Mouse (Mus musculus): ENCODE measurements around the gene Kcnt2. TPM values are rescaled to one million over a fixed set of nuclear protein-coding genes. Genes with fewer than 3 reads are reported as not detected.

Gene Kcnt2
- total and polyA plus RNA-seq, 3 experiments = 0.78 to 4.1 (median 3.6) TPM

DNA sequence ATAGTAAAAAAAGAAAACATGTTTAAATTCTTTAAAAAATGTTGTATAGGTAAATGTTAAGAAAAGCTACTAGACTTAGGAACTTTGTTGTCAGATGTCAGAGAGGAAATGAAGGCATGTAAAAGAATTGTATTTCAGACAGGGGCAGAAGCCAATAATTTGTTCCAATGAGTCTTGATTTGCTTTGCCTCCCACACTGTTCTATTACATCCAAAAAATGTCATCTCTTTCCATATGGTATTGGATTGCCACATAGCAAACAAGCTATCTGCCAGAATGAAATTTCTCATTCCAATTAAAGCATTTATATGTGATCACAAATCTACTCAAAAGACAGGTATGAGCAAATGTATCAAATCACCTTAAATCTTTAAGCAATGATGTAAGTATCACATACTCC lies 314.8 kb downstream of the Kcnt2 start:
- Histone ChIP-seq H3K4me3 (no peak overlapping the region), H3K79me2 (replicated peaks; ENCODE audit: control insufficient read depth, insufficient read depth, low read length) (no peaks in the 10 kb centered on the region), H3K27me3 (ENCODE audit: control insufficient read depth, insufficient read depth, low read length) (no peaks in the 10 kb centered on the region), H3K9ac (ENCODE audit: low read depth, low read length) (no peak overlapping the region), H3K36me3 (ENCODE audit: control insufficient read depth, insufficient read depth, low read length) (no peaks in the 10 kb centered on the region), H3K4me1 (ENCODE audit: control insufficient read depth, insufficient read depth, low read length) (no peaks in the 10 kb centered on the region), H3K27ac (no peak overlapping the region)
- TF ChIP-seq POLR2A (IDR thresholded peaks at IDR 0.05; ENCODE audit: insufficient read depth, low read depth, low read length) = no peak
- no peak for TF ChIP-seq CTCF (IDR thresholded peaks at IDR 0.05)
- TF ChIP-seq EP300 (IDR thresholded peaks at IDR 0.05; ENCODE audit: insufficient read depth, low read depth, low read length) = no peak
- intact Hi-C loops (cut with DNase I) = no loop called here
- DNase-seq = no peak

DNA sequence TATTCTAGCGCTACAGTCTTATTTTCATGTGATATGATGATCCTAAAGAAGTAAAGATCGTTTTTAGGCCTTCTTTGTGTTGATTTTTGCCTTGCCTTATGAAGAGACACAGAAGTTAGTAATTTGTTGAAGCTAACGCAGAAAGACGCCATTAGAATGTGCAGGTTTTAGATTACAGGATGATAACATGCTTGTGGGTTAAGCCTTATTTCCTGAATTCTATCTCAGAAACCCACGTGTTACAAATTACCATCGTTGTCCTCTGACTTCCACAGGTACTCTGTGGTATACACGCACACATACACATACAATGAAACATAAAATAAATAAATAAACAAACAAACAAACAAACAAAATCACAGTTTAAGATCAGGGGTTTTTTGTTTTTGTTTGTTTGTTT lies 326.2 kb downstream of the Kcnt2 start:
- no peaks in the 10 kb centered on the region for H3K4me1 ChIP-seq (ENCODE audit: control insufficient read depth, insufficient read depth, low read length)
- no peak overlapping the region for H3K4me3 ChIP-seq
- intact Hi-C loops (cut with DNase I) = no loop called here
- WGBS = 71% methylated on average over 7 of the region's 7 CpGs
- H3K9ac ChIP-seq (ENCODE audit: low read depth, low read length) = no peak overlapping the region
- H3K27me3 ChIP-seq (ENCODE audit: control insufficient read depth, insufficient read depth, low read length) = no peaks in the 10 kb centered on the region
- no peaks in the 10 kb centered on the region for H3K79me2 ChIP-seq (replicated peaks; ENCODE audit: control insufficient read depth, insufficient read depth, low read length)
- H3K27ac ChIP-seq = no peak overlapping the region
- TF ChIP-seq CTCF (IDR thresholded peaks at IDR 0.05) = no peak
- no peak for TF ChIP-seq POLR2A (IDR thresholded peaks at IDR 0.05; ENCODE audit: insufficient read depth, low read depth, low read length)
- no peak for TF ChIP-seq EP300 (IDR thresholded peaks at IDR 0.05; ENCODE audit: insufficient read depth, low read depth, low read length)
- no peaks in the 10 kb centered on the region for H3K36me3 ChIP-seq (ENCODE audit: control insufficient read depth, insufficient read depth, low read length)
- DNase-seq = no peak

DNA sequence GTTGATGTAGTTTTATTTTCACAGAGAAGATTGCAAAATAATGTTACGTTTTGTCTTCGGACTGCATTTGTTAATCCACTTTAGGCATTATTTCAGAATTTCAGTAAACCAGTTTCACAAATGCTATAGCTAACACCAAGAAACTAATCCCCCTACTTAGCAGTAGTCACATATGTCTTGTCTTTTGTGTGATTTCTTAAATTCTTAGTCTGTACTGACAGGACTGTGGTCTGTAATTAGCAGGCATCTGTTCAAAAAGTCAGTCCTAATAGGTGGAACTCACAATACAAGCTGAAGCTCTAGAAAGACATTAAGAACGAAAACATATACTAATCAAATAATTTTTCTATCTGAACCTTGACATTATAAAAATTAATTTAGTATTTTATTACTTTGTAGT lies 332.6 kb downstream of the Kcnt2 start:
- no peak for TF ChIP-seq POLR2A (IDR thresholded peaks at IDR 0.05; ENCODE audit: insufficient read depth, low read depth, low read length)
- no peak for TF ChIP-seq CTCF (IDR thresholded peaks at IDR 0.05)
- no peak for TF ChIP-seq EP300 (IDR thresholded peaks at IDR 0.05; ENCODE audit: insufficient read depth, low read depth, low read length)
- Histone ChIP-seq H3K79me2 (replicated peaks; ENCODE audit: control insufficient read depth, insufficient read depth, low read length) (no peaks in the 10 kb centered on the region), H3K36me3 (ENCODE audit: control insufficient read depth, insufficient read depth, low read length) (no peaks in the 10 kb centered on the region), H3K27me3 (ENCODE audit: control insufficient read depth, insufficient read depth, low read length) (no peaks in the 10 kb centered on the region), H3K9ac (ENCODE audit: low read depth, low read length) (no peak overlapping the region), H3K27ac (no peak overlapping the region), H3K4me3 (no peak overlapping the region), H3K4me1 (ENCODE audit: control insufficient read depth, insufficient read depth, low read length) (no peaks in the 10 kb centered on the region)
- DNase-seq = no peak
- intact Hi-C loops (cut with DNase I) = no loop called here
- 84% methylated on average over 3 of the region's 3 CpGs for WGBS

DNA sequence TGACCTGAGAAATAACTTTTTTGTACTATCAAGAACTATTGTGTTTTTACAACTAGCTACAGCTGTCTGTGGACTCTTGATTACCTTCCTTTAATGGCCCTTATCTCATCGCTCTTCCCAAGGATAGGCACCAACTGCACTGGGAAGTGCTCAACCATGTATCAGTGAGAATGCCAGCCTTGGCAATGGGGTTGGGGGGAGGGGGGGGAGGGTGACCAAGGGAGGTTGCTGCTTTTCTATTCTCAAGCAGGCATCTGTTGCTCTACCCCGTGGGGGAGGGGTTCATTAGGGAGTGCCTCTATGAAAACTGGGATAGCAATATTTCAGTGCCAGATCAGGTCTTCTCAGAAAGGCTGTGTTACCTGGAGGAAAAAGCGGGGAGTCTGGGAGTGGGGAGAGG lies 342.3 kb downstream of the Kcnt2 start:
- no peak overlapping the region for H3K27ac ChIP-seq
- H3K27me3 ChIP-seq (ENCODE audit: control insufficient read depth, insufficient read depth, low read length) = no peaks in the 10 kb centered on the region
- H3K79me2 ChIP-seq (replicated peaks; ENCODE audit: control insufficient read depth, insufficient read depth, low read length) = no peaks in the 10 kb centered on the region
- no peaks in the 10 kb centered on the region for H3K4me1 ChIP-seq (ENCODE audit: control insufficient read depth, insufficient read depth, low read length)
- no peak for DNase-seq
- H3K4me3 ChIP-seq = no peak overlapping the region
- no peak overlapping the region for H3K9ac ChIP-seq (ENCODE audit: low read depth, low read length)
- intact Hi-C loops (cut with DNase I) = no loop called here
- TF ChIP-seq CTCF (IDR thresholded peaks at IDR 0.05) (no peak), POLR2A (IDR thresholded peaks at IDR 0.05; ENCODE audit: insufficient read depth, low read depth, low read length) (no peak), EP300 (IDR thresholded peaks at IDR 0.05; ENCODE audit: insufficient read depth, low read depth, low read length) (no peak)
- 65% methylated on average over 3 of the region's 3 CpGs for WGBS
- no peaks in the 10 kb centered on the region for H3K36me3 ChIP-seq (ENCODE audit: control insufficient read depth, insufficient read depth, low read length)

DNA sequence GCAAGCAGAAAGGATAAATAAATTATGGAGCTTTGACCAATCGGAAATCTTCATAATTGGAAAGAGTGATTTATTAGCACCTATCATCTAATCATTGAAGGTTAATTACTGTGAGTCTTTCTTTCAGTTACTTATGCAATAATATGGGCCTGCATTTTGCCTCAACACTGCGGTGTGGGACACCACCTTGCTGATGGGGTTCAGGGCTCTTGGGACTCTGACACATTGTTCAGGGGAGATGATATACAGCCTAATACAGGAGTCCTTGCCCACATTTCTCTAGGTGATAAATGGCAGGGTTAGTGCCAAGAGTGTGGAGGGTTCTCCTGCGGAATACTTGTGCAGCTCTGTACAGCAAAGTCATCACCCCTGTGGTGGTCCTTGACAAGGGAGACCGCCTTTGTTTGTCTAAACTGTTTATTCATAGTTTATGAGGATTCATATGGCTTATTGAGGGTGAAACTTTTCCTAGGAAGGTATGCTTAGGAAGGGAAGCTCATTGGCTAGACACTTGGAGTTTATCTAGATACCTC lies 362.9 kb downstream of the Kcnt2 start:
- TF ChIP-seq EP300 (IDR thresholded peaks at IDR 0.05; ENCODE audit: insufficient read depth, low read depth, low read length) (no peak), CTCF (IDR thresholded peaks at IDR 0.05) (no peak), POLR2A (IDR thresholded peaks at IDR 0.05; ENCODE audit: insufficient read depth, low read depth, low read length) (no peak)
- DNase-seq = no peak
- H3K27ac ChIP-seq = no peak overlapping the region
- no peak overlapping the region for H3K9ac ChIP-seq (ENCODE audit: low read depth, low read length)
- H3K27me3 ChIP-seq (ENCODE audit: control insufficient read depth, insufficient read depth, low read length) = no peaks in the 10 kb centered on the region
- intact Hi-C loops (cut with DNase I) = no loop called here
- 81% methylated on average over 4 of the region's 4 CpGs for WGBS
- no peaks in the 10 kb centered on the region for H3K36me3 ChIP-seq (ENCODE audit: control insufficient read depth, insufficient read depth, low read length)
- no peaks in the 10 kb centered on the region for H3K79me2 ChIP-seq (replicated peaks; ENCODE audit: control insufficient read depth, insufficient read depth, low read length)
- no peak overlapping the region for H3K4me3 ChIP-seq
- H3K4me1 ChIP-seq (ENCODE audit: control insufficient read depth, insufficient read depth, low read length) = no peaks in the 10 kb centered on the region

DNA sequence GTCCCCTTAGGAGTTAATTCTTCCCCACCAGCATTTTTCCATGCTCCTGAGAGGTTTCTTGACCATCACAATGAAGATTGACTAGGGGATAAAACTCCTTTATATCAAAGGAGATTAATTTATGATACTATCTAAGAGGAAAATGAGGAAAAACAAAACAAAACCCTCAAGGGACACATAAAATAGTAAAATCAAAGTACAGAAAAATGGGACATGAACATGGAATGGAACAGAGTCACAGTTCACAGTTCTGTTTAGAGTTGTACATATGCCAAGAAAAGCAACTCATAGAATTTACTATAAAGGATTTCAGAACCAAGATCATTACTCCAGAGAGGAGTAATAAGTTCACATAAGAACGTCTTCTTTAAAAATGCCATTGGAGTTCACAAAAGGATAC lies 367.1 kb downstream of the Kcnt2 start:
- Histone ChIP-seq H3K4me1 (ENCODE audit: control insufficient read depth, insufficient read depth, low read length) (no peaks in the 10 kb centered on the region), H3K4me3 (no peak overlapping the region), H3K27ac (no peak overlapping the region), H3K27me3 (ENCODE audit: control insufficient read depth, insufficient read depth, low read length) (no peaks in the 10 kb centered on the region), H3K79me2 (replicated peaks; ENCODE audit: control insufficient read depth, insufficient read depth, low read length) (no peaks in the 10 kb centered on the region), H3K36me3 (ENCODE audit: control insufficient read depth, insufficient read depth, low read length) (no peaks in the 10 kb centered on the region), H3K9ac (ENCODE audit: low read depth, low read length) (no peak overlapping the region)
- no peak for DNase-seq
- TF ChIP-seq CTCF (IDR thresholded peaks at IDR 0.05) (no peak), POLR2A (IDR thresholded peaks at IDR 0.05; ENCODE audit: insufficient read depth, low read depth, low read length) (no peak), EP300 (IDR thresholded peaks at IDR 0.05; ENCODE audit: insufficient read depth, low read depth, low read length) (no peak)
- 60% methylated on average over 1 of the region's 1 CpGs for WGBS
- intact Hi-C loops (cut with DNase I) = no loop called here
